Mouse (Mus musculus) stomach, embryonic 16.5 days (tissue): ENCODE data around the gene Gm28553. TPM values are rescaled to one million over a fixed set of nuclear protein-coding genes. Genes with fewer than 3 reads are reported as not detected.
"Not testable (repeated sequence)": the region's sequence is repeated elsewhere in the genome, so short reads cannot be mapped to it uniquely, and the experiment has no call there.

Experiments
- ATAC-seq: fragments of 200-750 bp; cut with Nextera tagmentation; 2 replicates; pipeline ENCODE4 v1.8.0; 2017; ENCODE audit warnings: moderate number of reproducible peaks, moderate TSS enrichment; ENCODE audit not compliant: insufficient read depth, low FRiP score
- H3K27ac ChIP-seq: fragments of 300-500 bp; sonication (generic); 2 replicates; pipeline ENCODE4 v1.5.1; 2014; ENCODE audit warnings: low read length
- H3K27me3 ChIP-seq: fragments of 300-500 bp; sonication (generic); 2 replicates; pipeline ENCODE4 v1.6.1; 2014; ENCODE audit warnings: low read length, control low read depth, mixed read lengths; ENCODE audit not compliant: control insufficient read depth, insufficient read depth
- H3K36me3 ChIP-seq: fragments of 300-500 bp; sonication (generic); 2 replicates; pipeline ENCODE4 v1.6.1; 2014; ENCODE audit warnings: low read length; ENCODE audit not compliant: control insufficient read depth, insufficient read depth
- H3K4me1 ChIP-seq: fragments of 300-500 bp; sonication (generic); 2 replicates; pipeline ENCODE4 v1.6.1; 2014; ENCODE audit warnings: low read length, control low read depth, mixed read lengths; ENCODE audit not compliant: control insufficient read depth, insufficient read depth
- H3K4me2 ChIP-seq: fragments of 300-500 bp; sonication (generic); 2 replicates; pipeline ENCODE4 v1.6.1; 2014; ENCODE audit warnings: low read depth, low read length, mixed read lengths
- H3K4me3 ChIP-seq: fragments of 300-500 bp; sonication (generic); replicated peaks from 2 replicates; pipeline ENCODE4 v1.5.1; 2014; ENCODE audit warnings: mild to moderate bottlenecking, low read length
- H3K9ac ChIP-seq: fragments of 300-500 bp; sonication (generic); 2 replicates; pipeline ENCODE4 v1.6.1; 2014; ENCODE audit warnings: low read length
- H3K9me3 ChIP-seq: fragments of 300-500 bp; sonication (generic); replicated peaks from 2 replicates; pipeline ENCODE4 v1.6.1; 2016; ENCODE audit warnings: low read length, control low read depth; ENCODE audit not compliant: control insufficient read depth
- WGBS: fragments of 180-500 bp; shearing (Covaris S2); extraction: QIAGEN DNeasy Blood & Tissue Kit; methylation state at CpG from one replicate; pipeline ENCODE4 v1.1.7; 2014; 5-methylcytosine and 5-hydroxymethylcytosine counted together
- polyA plus RNA-seq: library from polyadenylated mRNA; unstranded; fragments of >200 nt; fragmentation: Nextera tagmentation; extraction: Ambion mirVana; gene quantifications from 2 replicates; pipeline ENCODE4 v1.2.1, GENCODE M21; 2015

Gene Gm28553
- polyA plus RNA-seq, result not detected in 2 replicates

DNA sequence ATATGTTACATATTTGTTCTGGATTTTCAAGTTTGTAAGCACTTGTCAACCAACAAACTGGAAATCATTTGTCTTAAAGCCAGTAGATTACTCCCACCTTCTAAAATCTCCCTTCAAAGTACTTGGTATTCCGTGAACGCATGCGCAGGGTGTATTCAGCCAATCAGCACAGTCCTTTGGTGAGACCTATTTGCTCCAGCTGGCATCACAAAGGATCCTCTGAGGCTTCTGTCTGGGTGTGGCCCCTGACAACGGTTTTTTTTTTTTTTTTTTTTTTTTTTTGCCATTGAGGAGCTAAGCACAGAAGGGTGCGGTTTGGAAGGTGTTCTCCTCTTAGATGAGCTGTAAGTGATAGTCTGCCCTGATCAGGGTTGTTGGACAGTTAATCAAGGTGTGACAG, at the start of gene Gm28553:
Gm28553 (plus strand) TSS at position 301 of the 400 bp plus-strand sequence.
- H3K9me3 ChIP-seq, H3K27me3 ChIP-seq, H3K9ac ChIP-seq, ATAC-seq, H3K36me3 ChIP-seq, H3K27ac ChIP-seq, H3K4me3 ChIP-seq, H3K4me2 ChIP-seq, H3K4me1 ChIP-seq: not testable (repeated sequence)
- WGBS, result no CpG with 5 or more reads among the region's 5 CpGs
